Mouse (Mus musculus) midbrain, embryonic 10.5 days (tissue): Measurements from ENCODE around the gene Sbk1. TPM values are rescaled to one million over a fixed set of nuclear protein-coding genes. Genes with fewer than 3 reads are reported as not detected.

ENCODE experiments used
- DNase-seq: peaks from one replicate; pipeline ENCODE4 v3.0.0-alpha.2; 2017; ENCODE audit warnings: low spot score
- H3K27ac ChIP-seq: fragments of 300-500 bp; sonication (generic); replicated peaks from 2 replicates; pipeline ENCODE4 v1.5.1; 2016; ENCODE audit warnings: mild to moderate bottlenecking
- H3K27me3 ChIP-seq: fragments of 300-500 bp; sonication (generic); 2 replicates; pipeline ENCODE4 v1.6.1; 2016; ENCODE audit warnings: low read depth, mild to moderate bottlenecking; ENCODE audit not compliant: poor library complexity, severe bottlenecking
- H3K36me3 ChIP-seq: fragments of 300-500 bp; sonication (generic); 2 replicates; pipeline ENCODE4 v1.6.1; 2016; ENCODE audit warnings: mild to moderate bottlenecking, moderate library complexity
- H3K4me1 ChIP-seq: fragments of 300-500 bp; sonication (generic); 2 replicates; pipeline ENCODE4 v1.6.1; 2016
- H3K4me3 ChIP-seq: fragments of 300-500 bp; sonication (generic); 2 replicates; pipeline ENCODE4 v1.5.1; 2016; ENCODE audit warnings: mild to moderate bottlenecking, moderate library complexity
- H3K9me3 ChIP-seq: fragments of 300-500 bp; sonication (generic); replicated peaks from 2 replicates; pipeline ENCODE4 v1.6.1; 2016; ENCODE audit warnings: mild to moderate bottlenecking
- WGBS: fragments of 180-500 bp; shearing (Covaris S2); methylation state at CpG from one replicate; pipeline ENCODE4 v1.1.7; 2016; 5-methylcytosine and 5-hydroxymethylcytosine counted together
- polyA plus RNA-seq: library from polyadenylated mRNA; unstranded; fragments of >200 nt; fragmentation: Nextera tagmentation; extraction: Ambion mirVana; gene quantifications from 2 replicates; pipeline ENCODE4 v1.2.1, GENCODE M21; 2016

The Sbk1 gene
- polyA plus RNA-seq = 91.5 and 129 TPM in 2 replicates

GRCm38 (mm10) chr7:126271712-126272683 is at the start of gene Sbk1:
Gene Sbk1 (plus strand): TSS chr7:126272619.
- Histone ChIP-seq H3K9me3 (no peaks in the 10 kb centered on the region), H3K36me3 (peaks cover 30% of the 10 kb centered on the region), H3K4me3 (peak within 1 kb of the TSS; percentile 100), H3K27ac (peak within 1 kb of the TSS; percentile 99), H3K27me3 (peaks cover 17% of the 10 kb centered on the region), H3K4me1 (peaks cover 47% of the 10 kb centered on the region)
- DNase-seq = peak; percentile 92
- under 1% methylated on average over 85 of the region's 85 CpGs for WGBS

GRCm38 (mm10) chr7:126222753-126223152 is 49.7 kb upstream of the Sbk1 start:
- Histone ChIP-seq H3K27me3 (no peaks in the 10 kb centered on the region), H3K4me1 (no peaks in the 10 kb centered on the region), H3K4me3 (no peak overlapping the region), H3K36me3 (no peaks in the 10 kb centered on the region), H3K9me3 (peaks cover 4% of the 10 kb centered on the region; the same call in 1 of the 2 replicates), H3K27ac (no peak overlapping the region)
- WGBS = 70% methylated on average over 3 of the region's 3 CpGs
- no peak for DNase-seq

- Histone ChIP-seq H3K9me3 (no peaks in the 10 kb centered on the region), H3K27ac (no peak overlapping the region), H3K4me1 (no peaks in the 10 kb centered on the region), H3K27me3 (no peaks in the 10 kb centered on the region), H3K36me3 (no peaks in the 10 kb centered on the region), H3K4me3 (no peak overlapping the region)
- 35% methylated on average over 5 of the region's 5 CpGs for WGBS
- DNase-seq = no peak
Measured at GRCm38 (mm10) chr7:126226136-126226535, 46.3 kb upstream of the Sbk1 start.

GRCm38 (mm10) chr7:126230357-126231148 is 41.9 kb upstream of the Sbk1 start:
- no peak for DNase-seq
- H3K27ac ChIP-seq = no peak overlapping the region
- 80% methylated on average over 8 of the region's 8 CpGs for WGBS
- no peaks in the 10 kb centered on the region for H3K27me3 ChIP-seq
- H3K4me3 ChIP-seq = no peak overlapping the region
- H3K9me3 ChIP-seq = no peaks in the 10 kb centered on the region
- H3K4me1 ChIP-seq = no peaks in the 10 kb centered on the region
- no peaks in the 10 kb centered on the region for H3K36me3 ChIP-seq

GRCm38 (mm10) chr7:126232345-126233071 is 39.9 kb upstream of the Sbk1 start:
- H3K4me3 ChIP-seq = no peak overlapping the region
- DNase-seq = no peak
- WGBS = 87% methylated on average over 8 of the region's 8 CpGs
- H3K9me3 ChIP-seq = no peaks in the 10 kb centered on the region
- peaks cover 4% of the 10 kb centered on the region; the same call in 1 of the 2 replicates for H3K4me1 ChIP-seq
- H3K27me3 ChIP-seq = no peaks in the 10 kb centered on the region
- H3K36me3 ChIP-seq = no peaks in the 10 kb centered on the region
- H3K27ac ChIP-seq = no peak overlapping the region

GRCm38 (mm10) chr7:126234611-126235010 is 37.8 kb upstream of the Sbk1 start:
- WGBS = 90% methylated on average over 3 of the region's 3 CpGs

GRCm38 (mm10) chr7:126236083-126236793 is 36.2 kb upstream of the Sbk1 start:
- Histone ChIP-seq H3K27ac (no peak overlapping the region), H3K9me3 (no peaks in the 10 kb centered on the region), H3K4me1 (peaks cover 4% of the 10 kb centered on the region; the same call in 1 of the 2 replicates), H3K4me3 (no peak overlapping the region), H3K27me3 (no peaks in the 10 kb centered on the region), H3K36me3 (no peaks in the 10 kb centered on the region)
- 74% methylated on average over 11 of the region's 11 CpGs for WGBS
- DNase-seq = no peak

More at GRCm38 (mm10) chr7:126234611-126235010, 37.8 kb upstream of the Sbk1 start:
- Histone ChIP-seq H3K9me3 (no peaks in the 10 kb centered on the region), H3K4me3 (no peak overlapping the region), H3K36me3 (no peaks in the 10 kb centered on the region), H3K27me3 (no peaks in the 10 kb centered on the region), H3K27ac (no peak overlapping the region), H3K4me1 (peaks cover 4% of the 10 kb centered on the region; the same call in 1 of the 2 replicates)
- DNase-seq = no peak

GRCm38 (mm10) chr7:126236794-126237192 is 35.6 kb upstream of the Sbk1 start:
- Histone ChIP-seq H3K27ac (no peak overlapping the region), H3K27me3 (no peaks in the 10 kb centered on the region), H3K9me3 (no peaks in the 10 kb centered on the region), H3K4me1 (peaks cover 4% of the 10 kb centered on the region; the same call in 1 of the 2 replicates), H3K36me3 (no peaks in the 10 kb centered on the region), H3K4me3 (no peak overlapping the region)
- 85% methylated on average over 5 of the region's 5 CpGs for WGBS
- DNase-seq = no peak

GRCm38 (mm10) chr7:126240814-126241360 is 31.5 kb upstream of the Sbk1 start:
- no peaks in the 10 kb centered on the region for H3K36me3 ChIP-seq
- no peaks in the 10 kb centered on the region for H3K9me3 ChIP-seq
- H3K27me3 ChIP-seq = no peaks in the 10 kb centered on the region
- 86% methylated on average over 14 of the region's 14 CpGs for WGBS
- H3K4me1 ChIP-seq = peaks cover 3% of the 10 kb centered on the region
- H3K27ac ChIP-seq = no peak overlapping the region
- no peak for DNase-seq
- H3K4me3 ChIP-seq = no peak overlapping the region

- H3K4me1 ChIP-seq = peaks cover 17% of the 10 kb centered on the region
- H3K27me3 ChIP-seq = peaks cover 18% of the 10 kb centered on the region
- H3K36me3 ChIP-seq = no peaks in the 10 kb centered on the region
- no peak overlapping the region for H3K4me3 ChIP-seq
- WGBS = 77% methylated on average over 6 of the region's 6 CpGs
- no peak for DNase-seq
- no peaks in the 10 kb centered on the region for H3K9me3 ChIP-seq
- no peak overlapping the region for H3K27ac ChIP-seq
Measured at GRCm38 (mm10) chr7:126244168-126244750, 28.2 kb upstream of the Sbk1 start.

- 6% methylated on average over 6 of the region's 6 CpGs for WGBS
Measured at GRCm38 (mm10) chr7:126248088-126248487, 24.3 kb upstream of the Sbk1 start.

More at GRCm38 (mm10) chr7:126248088-126248487, 24.3 kb upstream of the Sbk1 start:
- Histone ChIP-seq H3K4me3 (no peak overlapping the region), H3K27me3 (peaks cover 18% of the 10 kb centered on the region), H3K9me3 (no peaks in the 10 kb centered on the region), H3K4me1 (peaks cover 17% of the 10 kb centered on the region), H3K36me3 (no peaks in the 10 kb centered on the region), H3K27ac (no peak overlapping the region)
- DNase-seq = no peak
